Mouse (Mus musculus) CH12.LX (cell line): ENCODE results near the gene Rpusd3. TPM values are rescaled to one million over a fixed set of nuclear protein-coding genes. Genes with fewer than 3 reads are reported as not detected.

Experiments
- DNase-seq: peaks from one replicate; pipeline ENCODE4 v3.0.0-alpha.2; 2013; ENCODE audit errors: extremely low read depth
- H3K27ac ChIP-seq: 2 replicates; pipeline ENCODE4 v1.5.1; 2012; ENCODE audit warnings: low read depth, mild to moderate bottlenecking, control low read depth, moderate library complexity; ENCODE audit not compliant: insufficient read depth
- H3K27me3 ChIP-seq: replicated peaks from 2 replicates; pipeline ENCODE3; 2012; ENCODE audit warnings: inconsistent platforms
- H3K36me3 ChIP-seq, 2 experiments: replicated peaks in 1 of 2; 2 replicates each; pipeline versions ENCODE3 to v1.6.1; 2012; ENCODE audit warnings: inconsistent platforms in 1 of 2, low read length in 1 of 2, mild to moderate bottlenecking in 1 of 2, mixed read lengths in 1 of 2, moderate library complexity in 1 of 2; ENCODE audit not compliant: control insufficient read depth in 1 of 2, insufficient read depth in 1 of 2
- H3K4me1 ChIP-seq, 2 experiments: 2 replicates each; pipeline ENCODE4 v1.6.1; 2012; ENCODE audit warnings: inconsistent platforms in 1 of 2, moderate library complexity in 1 of 2; ENCODE audit not compliant: insufficient read depth in 2 of 2, control insufficient read depth in 1 of 2
- H3K4me2 ChIP-seq: 2 replicates; pipeline ENCODE4 v1.6.1; 2012; ENCODE audit warnings: low read depth, mild to moderate bottlenecking, control low read depth; ENCODE audit not compliant: poor library complexity, insufficient read depth, severe bottlenecking
- H3K4me3 ChIP-seq, 3 experiments: fragments of 150-350 bp in 1 of 3; sonication (generic) in 1 of 3; replicated peaks in 1 of 3; 2 replicates each; pipeline versions ENCODE3 to v1.5.1; 2011 to 2012; ENCODE audit warnings: low read depth in 2 of 3, low read length in 2 of 3, mild to moderate bottlenecking in 2 of 3, moderate library complexity in 2 of 3, control low read depth in 1 of 3, improper control_type of control experiment in 1 of 3, inconsistent platforms in 1 of 3, mixed read lengths in 1 of 3; ENCODE audit not compliant: poor library complexity in 1 of 3
- H3K79me2 ChIP-seq: replicated peaks from 2 replicates; pipeline ENCODE4 v1.6.1; 2012; ENCODE audit warnings: mild to moderate bottlenecking, moderate library complexity; ENCODE audit not compliant: control insufficient read depth, poor library complexity, insufficient read depth, severe bottlenecking; ENCODE audit errors: extremely low read depth
- H3K9ac ChIP-seq: 2 replicates; pipeline ENCODE4 v1.6.1; 2012; ENCODE audit warnings: low read depth, mild to moderate bottlenecking, control low read depth, moderate library complexity; ENCODE audit not compliant: insufficient read depth
- H3K9me3 ChIP-seq: replicated peaks from 2 replicates; pipeline ENCODE3; 2012; ENCODE audit warnings: low read length, inconsistent platforms, mixed read lengths
- CHD1 ChIP-seq: IDR thresholded peaks from 2 replicates; pipeline ENCODE4 v1.6.1; 2012; ENCODE audit warnings: low read depth, low read length, improper control_type of control experiment, inconsistent platforms
- CTCF ChIP-seq, 2 experiments: IDR thresholded peaks in 1 of 2; conservative IDR thresholded peaks in 1 of 2; 2 replicates each; pipeline ENCODE4 v1.5.1; 2011 to 2012; ENCODE audit warnings: low read depth in 2 of 2, low read length in 2 of 2, improper control_type of control experiment in 1 of 2, inconsistent platforms in 1 of 2, mild to moderate bottlenecking in 1 of 2, moderate library complexity in 1 of 2
- E2F4 ChIP-seq: IDR thresholded peaks from 2 replicates; pipeline ENCODE4 v1.6.1; 2011; ENCODE audit warnings: low read depth, low read length, improper control_type of control experiment; ENCODE audit not compliant: insufficient replicate concordance
- EP300 ChIP-seq: IDR thresholded peaks from 2 replicates; pipeline ENCODE4 v1.6.1; 2011; ENCODE audit warnings: low read length, improper control_type of control experiment
- ETS1 ChIP-seq: conservative IDR thresholded peaks from 2 replicates; pipeline ENCODE4 v1.6.1; 2012; ENCODE audit warnings: low read depth, mild to moderate bottlenecking, inconsistent platforms, low read length, improper control_type of control experiment, moderate library complexity
- JUND ChIP-seq: conservative IDR thresholded peaks from 2 replicates; pipeline ENCODE4 v1.6.1; 2011; ENCODE audit warnings: low read depth, low read length, improper control_type of control experiment
- KAT2A ChIP-seq: IDR thresholded peaks from 2 replicates; pipeline ENCODE4 v1.6.1; 2012; ENCODE audit warnings: low read length, improper control_type of control experiment, inconsistent platforms; ENCODE audit not compliant: insufficient replicate concordance
- MEF2A ChIP-seq: IDR thresholded peaks from 2 replicates; pipeline ENCODE4 v1.6.1; 2014; ENCODE audit warnings: low read depth, mild to moderate bottlenecking, inconsistent platforms, low read length, improper control_type of control experiment, borderline replicate concordance
- MYC ChIP-seq: IDR thresholded peaks from 2 replicates; pipeline ENCODE4 v1.6.1; 2011; ENCODE audit warnings: low read depth, mild to moderate bottlenecking, improper control_type of control experiment, low read length
- POLR2A ChIP-seq: IDR thresholded peaks from 2 replicates; pipeline ENCODE4 v1.6.1; 2011; ENCODE audit warnings: low read depth, mild to moderate bottlenecking, improper control_type of control experiment, low read length
- RCOR1 ChIP-seq: conservative IDR thresholded peaks from 2 replicates; pipeline ENCODE4 v1.6.1; 2012; ENCODE audit warnings: low read depth, mild to moderate bottlenecking, inconsistent platforms, low read length, improper control_type of control experiment
- SMC3 ChIP-seq: IDR thresholded peaks from 2 replicates; pipeline ENCODE4 v1.6.1; 2011; ENCODE audit warnings: low read depth, low read length, improper control_type of control experiment
- TBP ChIP-seq: conservative IDR thresholded peaks from 2 replicates; pipeline ENCODE4 v1.6.1; 2011; ENCODE audit warnings: low read depth, low read length, improper control_type of control experiment
- TCF12 ChIP-seq: IDR thresholded peaks from 2 replicates; pipeline ENCODE4 v1.6.1; 2014; ENCODE audit warnings: low read depth, mild to moderate bottlenecking, inconsistent platforms, low read length, improper control_type of control experiment
- USF2 ChIP-seq: conservative IDR thresholded peaks from 2 replicates; pipeline ENCODE4 v1.6.1; 2011; ENCODE audit warnings: low read depth, low read length, improper control_type of control experiment
- ZC3H11A ChIP-seq: IDR thresholded peaks from 2 replicates; pipeline ENCODE4 v1.6.1; 2012; ENCODE audit warnings: low read depth, mild to moderate bottlenecking, inconsistent platforms, low read length, improper control_type of control experiment
- ZKSCAN1 ChIP-seq: IDR thresholded peaks from 2 replicates; pipeline ENCODE4 v1.6.1; 2012; ENCODE audit warnings: low read depth, inconsistent platforms, low read length, improper control_type of control experiment, borderline replicate concordance
- ZMIZ1 ChIP-seq: IDR thresholded peaks from 2 replicates; pipeline ENCODE4 v1.6.1; 2012; ENCODE audit warnings: low read depth, mild to moderate bottlenecking, inconsistent platforms, low read length, improper control_type of control experiment
- ZNF384 ChIP-seq: IDR thresholded peaks from 2 replicates; pipeline ENCODE4 v1.6.1; 2012; ENCODE audit warnings: low read depth, low read length, improper control_type of control experiment, inconsistent platforms
- dilution Hi-C: fragments of 300-500 bp; cut with MboI; formaldehyde crosslinking; loops from 2 replicates; pipeline ENCODE4 v1.14.3; 2020; ENCODE audit warnings: low sequenced_read_pairs; ENCODE audit not compliant: extremely low pct_unique_long_range_greater_than_20kb, extremely low pct_ligation_motif_present
- in situ Hi-C: fragments of 300-500 bp; cut with MboI; formaldehyde crosslinking; loops from 3 replicates; pipeline ENCODE4 v1.14.3; 2019; ENCODE audit warnings: low sequenced_read_pairs, low pct_ligation_motif_present, low pct_unique_long_range_greater_than_20kb, mixed read lengths
- polyA plus RNA-seq: library from polyadenylated mRNA; unstranded; fragments of >175 nt; gene quantifications from 2 replicates; pipeline ENCODE4 v1.2.1, GENCODE M21; 2012; ENCODE audit warnings: low read depth; ENCODE audit not compliant: insufficient read length
- total RNA-seq, 2 experiments: library from RNA; depleted of rRNA; stranded (reverse); fragments of 300-350 nt in 1 of 2; fragments of >200 nt in 1 of 2; gene quantifications; 2 replicates each; pipeline ENCODE4 v1.2.3; 2012 to 2014

The Rpusd3 gene
- total and polyA plus RNA-seq, 3 experiments, result 22.1 to 26.5 (median 26.3) TPM

DNA sequence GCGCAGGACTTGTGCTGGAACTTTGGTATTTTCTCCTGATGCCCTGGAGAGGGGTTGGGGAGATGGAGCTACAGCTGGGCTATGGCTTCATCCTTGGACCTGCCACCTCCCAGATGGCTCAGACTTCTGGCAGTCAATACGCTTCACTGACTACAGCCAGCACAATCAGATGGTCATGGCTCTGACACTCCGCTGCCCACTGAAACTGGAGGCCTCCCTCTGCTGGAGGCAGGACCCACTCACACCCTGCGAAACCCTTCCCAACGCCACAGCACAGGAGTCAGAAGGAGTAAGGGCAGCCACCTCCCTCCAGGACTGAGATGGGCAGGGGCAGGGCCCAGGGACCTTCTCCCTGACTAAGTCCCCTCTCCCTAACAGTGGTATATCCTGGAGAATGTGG, 46.5 kb upstream of the Rpusd3 start:
- dilution Hi-C loops (no loop called here), in situ Hi-C loops (no loop called here)
- TF ChIP-seq TCF12, result no peak
- TF ChIP-seq EP300, result no peak
- peak in 1 of 2 experiments; percentile 39; a peak in 2 of 4 replicates for TF ChIP-seq CTCF (conservative IDR thresholded peaks at IDR 0.05 in 1 of 2, IDR thresholded peaks at IDR 0.05 in 1 of 2; ENCODE audit: low read depth in 2 of 2, low read length in 2 of 2)
- TF ChIP-seq SMC3, result 0 out of 2 replicates have a peak, but pooled peaks have one; percentile 12
- TF ChIP-seq TBP, result no peak
- TF ChIP-seq E2F4, result no peak
- TF ChIP-seq MYC, result no peak
- Histone ChIP-seq H3K9ac (no peak overlapping the region), H3K9me3 (no peaks in the 10 kb centered on the region), H3K4me1 (peaks cover 13 to 19% of the 10 kb centered on the region in 2 experiments; a peak in 3 of 4 replicates), H3K27me3 (peaks cover 30% of the 10 kb centered on the region), H3K79me2 (no peaks in the 10 kb centered on the region), H3K27ac (no peak overlapping the region), H3K36me3 (no peaks in the 10 kb centered on the region), H3K4me2 (no peak overlapping the region), H3K4me3 (no peak overlapping the region)
- no peak for DNase-seq

DNA sequence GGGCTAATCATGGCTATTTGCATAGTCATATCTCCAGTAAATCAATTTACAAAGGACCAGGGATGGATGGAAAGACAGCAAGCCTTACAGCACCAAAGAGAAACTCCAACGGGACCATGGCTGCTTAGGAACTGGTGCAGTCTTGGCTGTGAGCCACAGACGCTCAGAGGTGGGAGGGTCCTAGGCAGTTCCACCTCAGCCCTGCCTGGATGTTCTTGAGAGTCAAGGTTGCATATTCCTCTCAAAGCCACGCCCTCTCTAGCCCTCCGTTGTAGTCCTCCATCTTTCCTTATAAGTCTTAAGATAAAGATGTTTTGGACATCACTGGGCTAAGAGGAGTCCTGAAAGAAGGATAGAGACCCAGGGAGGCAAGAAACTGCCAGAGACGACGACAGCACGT, 44.9 kb upstream of the Rpusd3 start:
- no peaks in the 10 kb centered on the region for H3K36me3 ChIP-seq
- H3K4me1 ChIP-seq, result peaks cover 13 to 19% of the 10 kb centered on the region in 2 experiments; a peak in 3 of 4 replicates
- H3K4me3 ChIP-seq, result no peak overlapping the region
- no peaks in the 10 kb centered on the region for H3K79me2 ChIP-seq
- in situ Hi-C loops (no loop called here), dilution Hi-C loops (no loop called here)
- no peak overlapping the region for H3K27ac ChIP-seq
- TF ChIP-seq SMC3 (no peak), USF2 (no peak), JUND (no peak), CHD1 (no peak), MEF2A (no peak), ZNF384 (no peak), EP300 (no peak), ETS1 (no peak), ZC3H11A (no peak), ZKSCAN1 (no peak), RCOR1 (no peak), KAT2A (no peak), POLR2A (no peak), ZMIZ1 (no peak)
- TF ChIP-seq, all 38 proteins: peak for 0
- Histone ChIP-seq H3K4me2 (no peak overlapping the region), H3K27me3 (peaks cover 41% of the 10 kb centered on the region), H3K9ac (no peak overlapping the region), H3K9me3 (no peaks in the 10 kb centered on the region)
- no peak for DNase-seq
